Mouse (Mus musculus) forebrain, postnatal 0 days (tissue): ENCODE measurements around the gene Cd5. TPM values are rescaled to one million over a fixed set of nuclear protein-coding genes. Genes with fewer than 3 reads are reported as not detected.

Source experiments
- ATAC-seq: fragments of 200-750 bp; cut with Nextera tagmentation; 2 replicates; pipeline ENCODE4 v1.8.0; 2017; ENCODE audit warnings: mild to moderate bottlenecking, moderate library complexity
- DNase-seq: peaks from one replicate; pipeline ENCODE4 v3.0.0-alpha.2; 2015
- H3K27ac ChIP-seq: fragments of 300-500 bp; sonication (generic); 2 replicates; pipeline ENCODE4 v1.5.1; 2014; ENCODE audit warnings: low read depth, mild to moderate bottlenecking, antibody characterized with exemption, low read length, moderate library complexity, mixed read lengths
- H3K27me3 ChIP-seq: fragments of 300-500 bp; sonication (generic); 2 replicates; pipeline ENCODE4 v1.6.1; 2014; ENCODE audit warnings: mild to moderate bottlenecking, low read length, mixed read lengths; ENCODE audit not compliant: insufficient read depth
- H3K36me3 ChIP-seq: fragments of 300-500 bp; sonication (generic); 2 replicates; pipeline ENCODE4 v1.6.1; 2014; ENCODE audit warnings: mild to moderate bottlenecking, moderate library complexity; ENCODE audit not compliant: insufficient read depth
- H3K4me1 ChIP-seq: fragments of 300-500 bp; sonication (generic); 2 replicates; pipeline ENCODE4 v1.6.1; 2014; ENCODE audit warnings: antibody characterized with exemption; ENCODE audit not compliant: insufficient read depth
- H3K4me2 ChIP-seq: fragments of 300-500 bp; sonication (generic); 2 replicates; pipeline ENCODE4 v1.6.1; 2014; ENCODE audit warnings: low read depth, mild to moderate bottlenecking, moderate library complexity
- H3K4me3 ChIP-seq: fragments of 300-500 bp; sonication (generic); 2 replicates; pipeline ENCODE4 v1.5.1; 2014; ENCODE audit warnings: low read depth, low read length, mixed read lengths
- H3K9ac ChIP-seq: fragments of 300-500 bp; sonication (generic); 2 replicates; pipeline ENCODE4 v1.6.1; 2014; ENCODE audit warnings: mild to moderate bottlenecking
- H3K9me3 ChIP-seq: fragments of 300-500 bp; sonication (generic); 2 replicates; pipeline ENCODE4 v1.6.1; 2016; ENCODE audit warnings: low read length
- CTCF ChIP-seq: sonication (generic); IDR thresholded peaks from 2 replicates; pipeline ENCODE4 v1.5.1; 2016; ENCODE audit warnings: antibody characterized with exemption, control low read depth, low read depth
- WGBS: fragments of 180-500 bp; shearing (Covaris S2); extraction: QIAGEN DNeasy Blood & Tissue Kit; methylation state at CpG from one replicate; pipeline ENCODE4 v1.1.7; 2014; 5-methylcytosine and 5-hydroxymethylcytosine counted together
- polyA plus RNA-seq: library from polyadenylated mRNA; unstranded; fragments of >200 nt; fragmentation: Nextera tagmentation; extraction: Ambion mirVana; gene quantifications from 2 replicates; pipeline ENCODE4 v1.2.1, GENCODE M21; 2015
- total RNA-seq: library from RNA; depleted of rRNA; stranded (reverse); fragments of >200 nt; gene quantifications from 2 replicates; pipeline ENCODE4 v1.2.3, GENCODE M21; 2014

The Cd5 gene
- total and polyA plus RNA-seq, 2 experiments from 2014 or later, result 0.10 to 0.52 TPM

- H3K9ac ChIP-seq, result no peak overlapping the region
- H3K4me3 ChIP-seq, result no peak overlapping the region
- TF ChIP-seq CTCF, result no peak
- H3K27me3 ChIP-seq, result no peaks in the 10 kb centered on the region
- no peaks in the 10 kb centered on the region for H3K36me3 ChIP-seq
- no peak for DNase-seq
- ATAC-seq, result no peak
- WGBS, result 91% methylated on average over 4 of the region's 4 CpGs
- no peaks in the 10 kb centered on the region for H3K9me3 ChIP-seq
- no peak overlapping the region for H3K27ac ChIP-seq
- no peaks in the 10 kb centered on the region for H3K4me1 ChIP-seq
- H3K4me2 ChIP-seq, result no peak overlapping the region
Measured at GRCm38 (mm10) chr19:10739916-10740315, 1.1 kb upstream of the Cd5 start.

DNA sequence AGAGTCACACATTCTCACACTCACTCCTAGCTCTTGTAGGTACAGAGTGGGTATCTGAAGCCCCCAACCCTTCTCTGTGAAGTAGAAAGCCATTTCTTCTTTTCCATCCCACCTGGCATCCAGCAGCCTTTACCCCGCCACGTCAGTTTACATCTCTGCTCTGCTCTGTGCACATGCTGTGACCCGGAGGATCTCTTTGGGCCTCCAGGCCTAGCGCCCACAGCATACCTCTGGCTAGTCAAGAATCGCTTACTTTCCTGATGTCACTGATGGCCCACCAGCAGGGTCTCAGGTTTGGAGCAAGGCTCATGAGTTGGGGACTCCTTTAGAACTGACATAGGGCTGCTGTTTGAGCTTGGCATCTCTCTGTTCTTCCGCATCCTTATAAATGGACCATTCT lies 764 bp downstream of the Cd5 start:
- Histone ChIP-seq H3K27ac (no peak overlapping the region), H3K27me3 (no peaks in the 10 kb centered on the region), H3K36me3 (no peaks in the 10 kb centered on the region), H3K9me3 (no peaks in the 10 kb centered on the region), H3K4me2 (no peak overlapping the region), H3K9ac (no peak overlapping the region), H3K4me1 (no peaks in the 10 kb centered on the region), H3K4me3 (no peak overlapping the region)
- no peak for TF ChIP-seq CTCF
- no peak for DNase-seq
- WGBS, result 90% methylated on average over 6 of the region's 6 CpGs
- ATAC-seq, result no peak

DNA sequence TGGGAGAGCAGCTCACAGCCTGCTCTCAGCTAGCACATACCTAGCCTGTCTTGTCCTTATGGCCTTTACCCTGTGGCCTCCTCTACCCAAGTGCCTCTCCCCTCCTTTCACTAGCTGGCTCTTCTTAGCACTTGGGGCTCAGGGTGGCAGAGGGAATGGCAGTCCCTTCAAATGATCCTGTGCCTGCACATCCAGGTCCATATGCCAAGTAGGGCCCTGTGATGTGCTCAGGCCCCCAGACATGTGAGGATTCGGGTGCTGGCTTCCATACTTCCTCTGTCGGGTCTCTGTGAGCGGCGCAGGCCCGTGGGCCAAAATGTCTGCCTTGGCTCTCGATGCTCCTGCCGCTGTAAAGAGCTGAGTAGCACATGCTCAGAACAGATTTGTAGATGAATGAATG lies 2.9 kb downstream of the Cd5 start:
- no peaks in the 10 kb centered on the region for H3K27me3 ChIP-seq
- no peak for TF ChIP-seq CTCF
- ATAC-seq (no peak), DNase-seq (no peak)
- H3K36me3 ChIP-seq, result no peaks in the 10 kb centered on the region
- H3K9ac ChIP-seq, result no peak overlapping the region
- WGBS, result 92% methylated on average over 7 of the region's 7 CpGs
- H3K4me3 ChIP-seq, result no peak overlapping the region
- no peak overlapping the region for H3K4me2 ChIP-seq
- no peaks in the 10 kb centered on the region for H3K4me1 ChIP-seq
- no peak overlapping the region for H3K27ac ChIP-seq
- H3K9me3 ChIP-seq, result no peaks in the 10 kb centered on the region

- no peak for TF ChIP-seq CTCF
- DNase-seq, result no peak
- Histone ChIP-seq H3K4me2 (no peak overlapping the region), H3K9me3 (no peaks in the 10 kb centered on the region), H3K4me1 (no peaks in the 10 kb centered on the region), H3K27ac (no peak overlapping the region), H3K27me3 (no peaks in the 10 kb centered on the region), H3K4me3 (no peak overlapping the region), H3K36me3 (no peaks in the 10 kb centered on the region), H3K9ac (no peak overlapping the region)
- no peak for ATAC-seq
- WGBS, result 90% methylated on average over 3 of the region's 3 CpGs
Measured at GRCm38 (mm10) chr19:10735061-10735460, 3.7 kb downstream of the Cd5 start.

DNA sequence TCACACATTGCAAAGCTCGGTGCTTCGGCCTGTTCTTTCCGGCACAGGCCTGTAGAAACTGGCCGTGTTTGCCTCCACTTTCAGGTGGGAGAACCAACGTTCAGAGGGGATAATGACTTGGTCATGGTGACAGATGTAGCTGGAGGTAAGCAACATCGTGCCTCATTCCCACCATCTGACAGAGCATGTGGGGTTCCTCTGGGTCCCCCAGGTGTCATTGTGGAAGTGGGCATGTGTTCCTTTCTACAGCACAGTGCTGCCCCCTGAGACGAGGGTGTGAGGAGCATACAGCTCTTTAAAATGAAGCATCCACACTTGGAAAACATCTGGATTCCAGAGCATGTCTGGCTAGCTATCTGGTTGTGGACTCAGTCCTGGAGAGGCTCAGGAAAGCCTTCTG lies 4.2 kb downstream of the Cd5 start:
- H3K4me1 ChIP-seq, result no peaks in the 10 kb centered on the region
- H3K27ac ChIP-seq, result no peak overlapping the region
- no peak for TF ChIP-seq CTCF
- WGBS, result 88% methylated on average over 7 of the region's 7 CpGs
- no peaks in the 10 kb centered on the region for H3K9me3 ChIP-seq
- H3K4me3 ChIP-seq, result no peak overlapping the region
- no peaks in the 10 kb centered on the region for H3K27me3 ChIP-seq
- H3K9ac ChIP-seq, result no peak overlapping the region
- H3K4me2 ChIP-seq, result no peak overlapping the region
- H3K36me3 ChIP-seq, result no peaks in the 10 kb centered on the region
- no peak for DNase-seq
- ATAC-seq, result no peak

DNA sequence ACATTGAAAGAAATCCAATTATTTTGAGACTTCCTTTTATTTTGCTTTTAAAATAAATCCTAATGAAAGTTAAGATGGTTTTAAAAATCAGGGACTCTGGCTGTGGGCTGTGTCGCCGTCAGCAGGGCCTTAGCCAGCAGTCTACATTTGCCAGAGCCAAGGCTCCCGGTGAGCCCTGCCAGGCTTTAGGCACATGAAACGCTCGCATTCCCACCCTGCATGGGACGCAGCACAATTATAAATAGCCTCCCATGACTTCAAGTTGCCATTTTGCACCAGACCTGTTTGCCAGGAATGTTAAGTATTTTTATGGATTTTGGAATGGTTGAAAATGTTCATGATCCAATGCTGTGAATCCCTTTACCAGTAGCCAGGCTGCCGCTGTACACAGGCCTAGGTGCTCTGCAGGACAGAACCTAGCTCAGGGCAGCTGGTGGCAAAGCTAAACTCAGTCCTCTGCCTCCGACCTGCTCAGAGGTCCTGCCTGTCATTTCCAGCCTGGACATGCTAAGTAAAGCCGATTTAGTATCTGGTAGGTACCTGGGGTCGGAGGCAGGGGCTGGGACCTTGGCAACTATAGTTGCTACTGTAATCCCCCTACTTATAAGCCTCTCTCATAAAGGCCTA lies 5.2 kb downstream of the Cd5 start:
- Histone ChIP-seq H3K27ac (no peak overlapping the region), H3K27me3 (no peaks in the 10 kb centered on the region), H3K4me1 (no peaks in the 10 kb centered on the region), H3K36me3 (no peaks in the 10 kb centered on the region), H3K4me2 (no peak overlapping the region), H3K4me3 (no peak overlapping the region), H3K9ac (no peak overlapping the region), H3K9me3 (no peaks in the 10 kb centered on the region)
- no peak for TF ChIP-seq CTCF
- DNase-seq (peak; percentile 43), ATAC-seq (peak; percentile 72)
- WGBS, result 71% methylated on average over 10 of the region's 10 CpGs

DNA sequence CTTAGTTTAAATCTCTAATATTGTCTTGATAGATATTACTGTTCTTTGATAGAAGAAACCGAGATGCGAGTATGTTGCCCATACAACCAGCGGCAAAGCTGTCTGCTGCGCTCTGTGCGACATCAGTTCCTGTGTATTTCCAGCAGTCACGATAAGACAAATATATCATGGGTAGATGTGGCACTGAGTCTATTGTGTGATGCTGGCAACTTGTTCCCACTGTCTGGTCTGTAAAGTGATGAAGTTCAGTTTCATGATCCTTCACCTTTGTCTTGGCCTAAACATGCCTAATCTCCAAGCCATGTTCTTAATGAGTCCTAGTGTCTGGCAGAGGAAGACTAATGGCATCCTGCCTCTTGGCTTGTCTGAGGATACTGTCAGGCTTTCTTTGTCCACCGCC lies 6.1 kb downstream of the Cd5 start:
- no peak for ATAC-seq
- DNase-seq, result no peak
- H3K27ac ChIP-seq, result no peak overlapping the region
- 91% methylated on average over 7 of the region's 7 CpGs for WGBS
- no peak for TF ChIP-seq CTCF
- no peak overlapping the region for H3K4me3 ChIP-seq
- H3K27me3 ChIP-seq, result no peaks in the 10 kb centered on the region
- no peaks in the 10 kb centered on the region for H3K36me3 ChIP-seq
- H3K9ac ChIP-seq, result no peak overlapping the region
- H3K9me3 ChIP-seq, result no peaks in the 10 kb centered on the region
- H3K4me1 ChIP-seq, result no peaks in the 10 kb centered on the region
- H3K4me2 ChIP-seq, result no peak overlapping the region

GRCm38 (mm10) chr19:10731975-10732374 lies 6.8 kb downstream of the Cd5 start:
- ATAC-seq (no peak), DNase-seq (no peak)
- Histone ChIP-seq H3K27me3 (no peaks in the 10 kb centered on the region), H3K9me3 (no peaks in the 10 kb centered on the region), H3K9ac (no peak overlapping the region), H3K36me3 (no peaks in the 10 kb centered on the region), H3K27ac (no peak overlapping the region), H3K4me1 (no peaks in the 10 kb centered on the region), H3K4me3 (no peak overlapping the region), H3K4me2 (no peak overlapping the region)
- TF ChIP-seq CTCF, result no peak
- 95% methylated on average over 7 of the region's 7 CpGs for WGBS
